Mouse (Mus musculus) left cerebral cortex, postnatal 25 days (tissue): ENCODE results near the gene Lgr5. TPM values are rescaled to one million over a fixed set of nuclear protein-coding genes. Genes with fewer than 3 reads are reported as not detected.

ENCODE experiments used
- DNase-seq, 2 experiments: peaks; one replicate each; pipeline ENCODE4 v3.0.0; 2022; ENCODE audit warnings: low spot score in 2 of 2, mixed read lengths in 1 of 2
- intact Hi-C: fragments of 180-260 bp; cut with DNase I; formaldehyde crosslinking; loops from one replicate; pipeline ENCODE4 v1.15.1; 2025
- total RNA-seq, 2 experiments: library from RNA; stranded (reverse); gene quantifications; 2 replicates each; pipeline ENCODE4 v1.2.3; 2021

The Lgr5 gene
- total RNA-seq, 2 experiments from 2014 or later, result 2.5 to 4.4 TPM

DNA sequence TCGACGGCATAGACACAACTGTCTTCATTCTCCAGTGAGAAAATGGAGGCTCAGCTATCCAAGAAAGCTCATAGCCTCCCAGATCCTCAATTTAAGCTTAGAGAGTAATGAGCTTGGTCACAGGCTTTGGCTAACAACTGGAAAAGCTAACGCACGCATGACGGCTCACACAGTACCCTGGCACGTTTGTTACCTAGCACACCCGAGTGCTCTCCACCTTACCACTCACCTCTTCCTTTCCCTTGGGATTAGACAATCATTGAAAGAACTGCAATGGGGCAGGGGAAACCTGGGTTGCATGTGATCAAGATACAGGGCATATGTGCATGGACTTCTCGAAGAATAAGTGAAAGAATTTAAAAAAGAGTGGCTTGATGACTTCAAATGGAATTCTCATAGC, 119.6 kb downstream of the Lgr5 start:
- no peak for DNase-seq
- intact Hi-C loops, result no loop called here

GRCm38 (mm10) chr10:115465778-115466177, 121.8 kb downstream of the Lgr5 start:
- intact Hi-C loops, result no loop called here

GRCm38 (mm10) chr10:115465072-115465471, 122.5 kb downstream of the Lgr5 start:
- intact Hi-C loops, result no loop called here
- DNase-seq, result no peak

More at GRCm38 (mm10) chr10:115465778-115466177, 121.8 kb downstream of the Lgr5 start:
- DNase-seq, result no peak

- intact Hi-C loops, result no loop called here
- no peak for DNase-seq
These were observed 124.9 kb downstream of the Lgr5 start for GRCm38 (mm10) chr10:115462646-115463045.

DNA sequence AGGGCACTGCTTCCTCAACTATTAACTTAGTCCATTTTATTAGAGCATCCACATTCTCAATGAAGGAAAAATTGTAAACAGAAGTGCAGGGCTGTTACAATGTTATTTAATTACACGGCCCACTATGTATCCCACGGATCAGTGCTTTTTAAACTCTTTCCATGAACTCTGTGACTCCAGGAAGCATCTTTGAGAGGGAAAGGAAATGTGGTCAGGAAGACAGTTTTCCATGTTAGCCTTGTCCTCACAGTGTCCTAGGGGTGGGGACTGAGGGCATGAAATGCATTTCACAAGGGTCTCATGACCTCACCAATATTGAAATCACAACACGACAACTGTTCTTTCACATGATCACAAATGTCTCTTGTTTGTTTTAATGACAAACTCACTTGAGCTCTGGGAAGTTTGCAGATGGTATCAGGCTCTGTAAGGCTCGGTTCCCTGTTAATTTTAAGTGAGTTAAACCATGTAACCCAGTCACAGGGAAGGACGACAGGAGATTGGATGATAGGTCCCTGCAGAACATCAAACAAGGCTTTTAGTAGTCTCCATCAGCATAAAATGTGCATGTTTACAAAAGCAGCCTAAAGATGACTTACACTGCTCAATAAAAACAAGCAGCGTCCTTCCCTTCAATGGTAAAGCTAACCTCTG, 130.1 kb downstream of the Lgr5 start:
- DNase-seq, result no peak
- intact Hi-C loops, result no loop called here

DNA sequence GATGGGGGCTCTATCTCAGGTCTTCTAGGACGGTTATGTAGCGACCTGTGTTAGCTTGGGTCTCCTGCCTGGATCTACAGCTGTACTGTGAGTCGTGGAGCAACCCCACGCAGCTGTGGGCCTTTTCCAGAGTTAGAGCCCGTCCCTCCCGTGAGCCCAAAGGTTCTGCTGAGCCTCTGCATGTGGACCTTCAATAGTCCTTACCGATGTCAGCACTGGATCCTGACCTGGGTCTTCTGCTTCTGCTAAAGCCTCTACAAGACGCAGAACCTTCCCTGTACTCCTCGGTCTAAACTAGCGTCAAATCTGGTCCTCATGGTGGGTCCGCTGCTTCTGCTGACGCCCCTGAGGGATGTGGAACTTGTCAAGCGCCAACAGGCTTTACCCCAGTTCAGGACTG, 139.0 kb downstream of the Lgr5 start:
- DNase-seq, result no peak
- intact Hi-C loops, result no loop called here

DNA sequence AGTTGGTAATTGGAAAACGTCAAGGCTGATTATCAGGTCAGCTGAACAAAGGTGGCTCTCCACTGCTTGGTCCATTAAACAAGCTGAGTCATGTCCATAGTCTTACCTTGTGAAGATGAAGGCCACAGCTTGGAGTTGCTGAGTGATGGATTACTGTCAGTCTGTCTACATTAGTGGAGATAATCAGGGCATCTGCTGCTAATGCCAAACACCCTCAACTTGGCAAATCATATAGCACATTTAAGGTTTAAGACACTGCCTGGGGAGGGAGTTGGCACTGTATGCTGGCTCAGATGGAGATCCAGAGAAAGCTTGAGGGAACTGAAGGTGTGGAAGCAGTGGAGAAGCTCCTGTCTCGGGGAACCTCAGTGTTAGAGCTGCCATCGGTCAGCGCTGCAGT, 150.3 kb downstream of the Lgr5 start:
- intact Hi-C loops, result no loop called here
- DNase-seq, result no peak

DNA sequence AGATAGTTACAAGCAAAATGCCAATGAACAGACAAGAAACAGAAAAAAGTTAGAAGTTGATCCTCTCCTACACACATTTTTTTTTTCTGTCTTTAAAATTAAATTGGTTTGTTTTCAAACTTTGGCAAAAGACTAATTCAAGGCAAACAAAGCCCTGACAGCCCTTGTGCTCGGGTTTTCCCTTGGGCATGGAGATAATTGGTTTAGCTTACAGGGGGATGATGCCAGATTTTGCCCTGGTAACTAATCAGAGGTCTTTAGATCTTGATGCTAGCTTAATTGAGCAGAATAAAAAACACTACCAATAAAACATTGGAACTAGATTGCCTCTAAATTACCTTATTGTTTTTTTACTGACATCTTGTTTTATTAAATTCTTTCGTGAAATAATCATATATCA, 162.2 kb downstream of the Lgr5 start:
- DNase-seq, result no peak
- intact Hi-C loops, result no loop called here

- no peak for DNase-seq
- intact Hi-C loops, result no loop called here
These were observed 165.6 kb downstream of the Lgr5 start for GRCm38 (mm10) chr10:115421976-115422375.

- intact Hi-C loops, result no loop called here
- no peak for DNase-seq
These were observed 173.5 kb downstream of the Lgr5 start for GRCm38 (mm10) chr10:115414056-115414455.

DNA sequence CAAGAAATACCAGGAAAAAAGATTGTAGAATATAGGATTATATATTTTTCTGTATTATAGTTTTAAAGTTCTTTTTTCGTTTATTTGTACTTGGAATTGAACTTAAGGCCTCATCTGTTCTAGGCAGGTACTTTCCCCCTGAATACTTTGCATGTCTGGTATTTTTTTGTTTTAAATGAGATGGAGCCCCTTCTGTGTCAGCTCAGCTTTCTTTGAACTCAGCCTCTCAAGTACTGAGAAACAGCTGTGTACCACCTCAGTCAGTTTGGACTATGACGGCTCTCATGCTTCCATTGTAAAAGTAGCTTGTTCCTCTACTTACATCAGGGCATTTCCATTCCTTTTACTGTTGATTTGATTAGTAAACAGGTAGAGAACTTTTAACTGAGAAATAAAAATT, 174.1 kb downstream of the Lgr5 start:
- no peak for DNase-seq
- intact Hi-C loops, result loop anchor here (2.0 kb wide), 1 partner anchor 13 kb away; no protein-coding TSS in a partner anchor

GRCm38 (mm10) chr10:115406393-115406792, 181.2 kb downstream of the Lgr5 start:
- intact Hi-C loops, result loop anchor here (5.0 kb wide), 1 partner anchor 211 kb away; no protein-coding TSS in a partner anchor
- DNase-seq, result peak; percentile 46 to 72

Other genes starting within 250 kb of the Lgr5 start
- gene Tmem19, start 225.3 kb downstream of the Lgr5 start, total RNA-seq, result 10 to 100 TPM; 41.0 to 46.0 TPM
- gene Thap2, start 203.3 kb downstream of the Lgr5 start, total RNA-seq, result 10 to 100 TPM; 13.5 to 14.1 TPM
- gene Zfc3h1, start 202.8 kb downstream of the Lgr5 start, total RNA-seq, result 10 to 100 TPM; 50.0 to 53.0 TPM
- gene A930009A15Rik, start 17.8 kb downstream of the Lgr5 start, total RNA-seq, result under 1 TPM; 0.34 to 0.62 TPM
- gene Tspan8, start 229.1 kb upstream of the Lgr5 start, total RNA-seq, result under 1 TPM; 0.85 to 0.99 TPM